Mouse (Mus musculus) midbrain, embryonic 12.5 days (tissue): Measurements from ENCODE around the gene Cables2. TPM values are rescaled to one million over a fixed set of nuclear protein-coding genes. Genes with fewer than 3 reads are reported as not detected.

Experiments used
- ATAC-seq: fragments of 200-750 bp; cut with Nextera tagmentation; 2 replicates; pipeline ENCODE4 v1.8.0; 2017; ENCODE audit warnings: low read depth, moderate TSS enrichment, moderate library complexity; ENCODE audit not compliant: low FRiP score
- H3K27ac ChIP-seq: fragments of 300-500 bp; sonication (generic); replicated peaks from 2 replicates; pipeline ENCODE4 v1.5.1; 2016; ENCODE audit warnings: mild to moderate bottlenecking
- H3K27me3 ChIP-seq: fragments of 300-500 bp; sonication (generic); 2 replicates; pipeline ENCODE4 v1.6.1; 2016; ENCODE audit warnings: mild to moderate bottlenecking
- H3K36me3 ChIP-seq: fragments of 300-500 bp; sonication (generic); 2 replicates; pipeline ENCODE4 v1.6.1; 2016
- H3K4me1 ChIP-seq: fragments of 300-500 bp; sonication (generic); 2 replicates; pipeline ENCODE4 v1.6.1; 2016
- H3K4me2 ChIP-seq: fragments of 300-500 bp; sonication (generic); replicated peaks from 2 replicates; pipeline ENCODE4 v1.6.1; 2016; ENCODE audit warnings: mild to moderate bottlenecking, moderate library complexity
- H3K4me3 ChIP-seq: fragments of 300-500 bp; sonication (generic); 2 replicates; pipeline ENCODE4 v1.5.1; 2016; ENCODE audit warnings: mild to moderate bottlenecking
- H3K9ac ChIP-seq: fragments of 300-500 bp; sonication (generic); replicated peaks from 2 replicates; pipeline ENCODE4 v1.6.1; 2016; ENCODE audit warnings: mild to moderate bottlenecking, moderate library complexity
- H3K9me3 ChIP-seq: fragments of 300-500 bp; sonication (generic); 2 replicates; pipeline ENCODE4 v1.6.1; 2016; ENCODE audit warnings: mild to moderate bottlenecking
- WGBS: fragments of 180-500 bp; shearing (Covaris S2); methylation state at CpG from one replicate; pipeline ENCODE4 v1.1.7; 2016; 5-methylcytosine and 5-hydroxymethylcytosine counted together
- polyA plus RNA-seq: library from polyadenylated mRNA; unstranded; fragments of >200 nt; fragmentation: Nextera tagmentation; extraction: Ambion mirVana; gene quantifications from 2 replicates; pipeline ENCODE4 v1.2.1, GENCODE M21; 2016

Gene Cables2
- polyA plus RNA-seq: 22.3 and 26.5 TPM in 2 replicates

DNA sequence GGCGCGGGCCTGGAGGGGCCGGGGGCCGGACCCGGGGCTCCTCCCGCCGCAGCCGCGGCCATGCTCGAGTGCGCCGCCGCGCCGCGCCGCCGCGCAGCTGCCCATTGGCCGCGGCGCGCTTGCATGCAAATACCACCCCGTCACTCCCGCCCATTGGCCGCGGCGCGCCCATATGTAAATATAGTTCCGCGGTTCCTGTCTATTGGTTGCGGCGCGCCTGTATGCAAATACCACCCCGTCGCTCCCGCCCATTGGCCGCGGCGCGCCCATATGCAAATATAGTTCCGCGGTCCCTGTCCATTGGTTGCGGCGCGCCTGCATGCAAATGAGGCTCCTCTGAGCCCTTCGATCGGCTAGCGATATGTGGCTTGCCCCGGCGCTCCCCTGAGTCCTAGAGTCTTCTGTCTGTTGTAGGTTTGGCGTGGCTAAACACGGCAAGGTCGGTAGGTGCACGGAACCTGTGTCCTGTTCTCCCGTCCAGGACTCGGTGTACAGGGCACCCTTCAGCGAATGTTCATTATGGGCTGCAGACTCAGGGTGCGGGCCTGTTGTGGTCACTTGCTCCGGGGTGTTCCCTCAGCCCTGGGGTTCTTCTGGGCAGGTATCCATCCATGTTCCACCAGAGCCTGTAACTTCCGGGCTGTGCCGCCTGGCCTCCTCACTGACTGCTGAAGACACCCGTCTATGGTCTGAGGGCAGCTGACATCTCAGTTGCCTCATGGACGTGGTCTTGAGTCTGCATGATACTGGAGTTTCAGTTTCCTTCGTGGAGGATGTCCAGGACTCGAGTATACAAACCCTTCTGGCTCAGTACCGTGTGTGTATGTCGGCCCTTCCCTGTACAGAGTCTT, at the start of gene Cables2:
Gene Cables2 (minus strand): TSS at position 103 of the 851 bp plus-strand sequence.
- Histone ChIP-seq H3K4me1 (peaks cover 41% of the 10 kb centered on the region), H3K4me2 (peak within 1 kb of the TSS; percentile 98), H3K9ac (peak within 1 kb of the TSS; percentile 93), H3K27me3 (peaks cover 28% of the 10 kb centered on the region), H3K36me3 (peaks cover 17% of the 10 kb centered on the region), H3K4me3 (peak within 1 kb of the TSS; percentile 79), H3K27ac (peak within 1 kb of the TSS; percentile 66; the same call in 1 of the 2 replicates), H3K9me3 (no peaks in the 10 kb centered on the region)
- WGBS: 9% methylated on average over 59 of the region's 68 CpGs
- ATAC-seq: peak; percentile 96

DNA sequence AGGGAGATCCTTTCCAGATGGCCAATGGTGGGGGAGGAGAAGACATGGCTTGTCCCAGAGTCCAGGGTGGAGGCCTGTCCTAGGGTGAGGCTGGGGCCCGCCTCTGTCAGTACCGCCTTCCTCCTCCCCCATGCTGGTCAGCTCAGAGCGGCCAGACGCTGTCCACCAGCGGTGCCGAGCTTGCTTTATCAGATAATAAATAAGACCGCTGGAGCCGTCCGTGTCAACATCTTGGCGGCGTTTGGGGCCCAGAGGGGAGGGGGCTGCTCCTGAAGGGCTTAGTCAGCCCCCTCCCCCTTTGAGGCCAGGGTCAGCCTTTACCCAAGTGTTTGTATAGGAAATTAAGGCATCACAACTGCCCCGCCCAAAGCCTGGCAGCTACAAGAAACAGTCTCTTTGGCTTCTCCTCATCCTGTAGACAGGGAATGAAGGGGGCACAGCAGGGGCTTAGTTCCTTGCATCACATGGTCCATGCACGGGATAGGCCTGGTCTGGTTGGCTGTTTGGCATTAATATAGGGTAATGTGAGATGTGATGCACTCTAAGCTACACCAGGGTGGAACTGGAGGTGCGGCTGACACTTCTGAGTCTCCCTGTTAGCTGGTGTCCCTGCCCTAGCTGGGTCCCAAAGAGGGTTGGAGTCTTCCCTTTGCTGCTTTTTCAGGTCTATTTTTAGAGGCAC, 49.5 kb upstream of the Cables2 start:
- H3K9ac ChIP-seq: no peak overlapping the region
- no peak overlapping the region for H3K4me3 ChIP-seq
- WGBS: 25% methylated on average over 14 of the region's 14 CpGs
- no peaks in the 10 kb centered on the region for H3K36me3 ChIP-seq
- ATAC-seq: no peak
- H3K9me3 ChIP-seq: no peaks in the 10 kb centered on the region
- H3K4me2 ChIP-seq: peak overlapping the region; percentile 25; the same call in 1 of the 2 replicates
- H3K4me1 ChIP-seq: peaks cover 6% of the 10 kb centered on the region; the same call in 1 of the 2 replicates
- no peak overlapping the region for H3K27ac ChIP-seq
- peaks cover 30% of the 10 kb centered on the region; the same call in 1 of the 2 replicates for H3K27me3 ChIP-seq

GRCm38 (mm10) chr2:180320216-180320615, 46.9 kb upstream of the Cables2 start:
- H3K4me3 ChIP-seq: no peak overlapping the region
- H3K27ac ChIP-seq: no peak overlapping the region
- H3K4me2 ChIP-seq: no peak overlapping the region
- peaks cover 6% of the 10 kb centered on the region; the same call in 1 of the 2 replicates for H3K4me1 ChIP-seq
- H3K36me3 ChIP-seq: no peaks in the 10 kb centered on the region
- H3K27me3 ChIP-seq: peaks cover 19% of the 10 kb centered on the region; the same call in 1 of the 2 replicates
- ATAC-seq: no peak
- H3K9ac ChIP-seq: no peak overlapping the region
- H3K9me3 ChIP-seq: no peaks in the 10 kb centered on the region
- WGBS: 63% methylated on average over 4 of the region's 4 CpGs

- Histone ChIP-seq H3K4me2 (no peak overlapping the region), H3K27me3 (peaks cover 9% of the 10 kb centered on the region; the same call in 1 of the 2 replicates), H3K4me1 (peaks cover 2% of the 10 kb centered on the region; the same call in 1 of the 2 replicates), H3K27ac (no peak overlapping the region), H3K4me3 (no peak overlapping the region), H3K9ac (no peak overlapping the region), H3K9me3 (no peaks in the 10 kb centered on the region), H3K36me3 (no peaks in the 10 kb centered on the region)
- no peak for ATAC-seq
- WGBS: 90% methylated on average over 7 of the region's 7 CpGs
These were observed 44.3 kb upstream of the Cables2 start for GRCm38 (mm10) chr2:180317591-180317990.

- Histone ChIP-seq H3K27ac (no peak overlapping the region), H3K9me3 (no peaks in the 10 kb centered on the region), H3K27me3 (peaks cover 12% of the 10 kb centered on the region; the same call in 1 of the 2 replicates), H3K36me3 (no peaks in the 10 kb centered on the region), H3K4me1 (no peaks in the 10 kb centered on the region), H3K9ac (no peak overlapping the region), H3K4me2 (no peak overlapping the region), H3K4me3 (no peak overlapping the region)
- 87% methylated on average over 2 of the region's 2 CpGs for WGBS
- no peak for ATAC-seq
These were observed 41.0 kb upstream of the Cables2 start for GRCm38 (mm10) chr2:180314292-180314691.

GRCm38 (mm10) chr2:180311147-180311546, 37.9 kb upstream of the Cables2 start:
- WGBS: 88% methylated on average over 4 of the region's 4 CpGs
- H3K9me3 ChIP-seq: no peaks in the 10 kb centered on the region
- H3K27me3 ChIP-seq: 0 out of 2 replicates have a peak, but pooled peaks cover 4% of the 10 kb centered on the region

DNA sequence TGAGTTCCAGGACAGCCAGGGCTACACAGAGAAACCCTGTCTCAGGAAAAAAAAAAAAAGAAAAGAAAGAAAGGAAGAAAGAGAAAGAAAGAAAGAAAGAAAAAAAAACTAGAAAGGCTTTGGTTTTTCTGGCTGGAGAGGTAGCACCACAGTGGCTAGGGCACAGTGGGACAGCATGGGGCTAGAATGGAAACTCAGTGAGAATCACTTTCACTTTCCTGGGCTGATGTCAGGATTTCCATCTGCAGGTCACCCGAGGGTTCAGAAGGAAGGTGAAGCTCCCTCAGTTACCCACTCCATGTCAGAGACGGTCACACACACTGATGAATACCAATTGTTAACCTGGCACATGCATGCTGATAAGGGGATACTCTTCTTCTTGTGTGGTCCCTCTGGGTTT, 34.4 kb upstream of the Cables2 start:
- Histone ChIP-seq H3K4me1 (no peaks in the 10 kb centered on the region), H3K27me3 (0 out of 2 replicates have a peak, but pooled peaks cover 4% of the 10 kb centered on the region), H3K27ac (no peak overlapping the region), H3K36me3 (no peaks in the 10 kb centered on the region), H3K4me3 (no peak overlapping the region), H3K4me2 (no peak overlapping the region), H3K9me3 (no peaks in the 10 kb centered on the region), H3K9ac (no peak overlapping the region)
- no peak for ATAC-seq
- WGBS: 76% methylated on average over 2 of the region's 2 CpGs

More at GRCm38 (mm10) chr2:180311147-180311546, 37.9 kb upstream of the Cables2 start:
- no peak overlapping the region for H3K9ac ChIP-seq
- no peak overlapping the region for H3K27ac ChIP-seq
- no peak for ATAC-seq
- H3K4me2 ChIP-seq: no peak overlapping the region
- no peaks in the 10 kb centered on the region for H3K36me3 ChIP-seq
- no peaks in the 10 kb centered on the region for H3K4me1 ChIP-seq
- H3K4me3 ChIP-seq: no peak overlapping the region

DNA sequence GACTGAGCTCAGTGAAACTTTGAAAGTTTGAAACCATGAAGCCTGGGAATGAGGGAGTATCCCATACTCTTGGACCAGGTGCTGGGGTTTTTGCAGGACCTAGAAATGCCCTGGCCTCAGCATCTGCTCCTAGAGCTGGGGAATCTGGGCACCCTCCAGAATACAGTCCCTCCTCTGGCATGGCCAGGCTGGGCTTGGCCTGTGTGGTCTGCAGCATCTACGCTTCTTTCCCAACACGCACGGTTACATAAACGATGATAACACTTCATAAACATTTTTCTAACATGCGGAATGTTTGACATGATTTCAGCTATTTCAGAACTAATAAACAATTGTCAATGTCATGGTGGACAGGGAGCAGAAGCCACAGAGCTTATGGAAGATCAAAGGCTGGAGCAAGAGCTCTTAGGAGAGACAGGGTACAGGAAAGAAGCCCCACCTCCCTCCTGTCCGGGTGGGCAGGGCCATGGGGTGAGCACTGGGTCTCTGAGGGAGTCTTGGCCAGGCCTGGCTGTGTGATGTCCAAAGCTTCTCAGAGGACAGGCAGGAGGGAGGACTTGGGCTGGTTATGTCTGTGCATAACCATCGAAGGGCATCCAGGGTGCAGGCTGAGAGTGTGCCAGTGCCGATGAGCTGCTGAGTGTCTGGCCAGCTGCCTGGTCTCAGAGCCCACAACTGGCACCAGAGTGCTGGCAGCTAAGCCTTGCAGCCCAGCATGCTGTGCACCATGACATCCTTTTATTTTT, 33.3 kb upstream of the Cables2 start:
- H3K9me3 ChIP-seq: no peaks in the 10 kb centered on the region
- H3K4me1 ChIP-seq: no peaks in the 10 kb centered on the region
- no peak overlapping the region for H3K4me3 ChIP-seq
- no peak overlapping the region for H3K9ac ChIP-seq
- no peaks in the 10 kb centered on the region for H3K36me3 ChIP-seq
- H3K27me3 ChIP-seq: 0 out of 2 replicates have a peak, but pooled peaks cover 4% of the 10 kb centered on the region
- no peak overlapping the region for H3K4me2 ChIP-seq
- ATAC-seq: no peak
- whole genome bisulfite sequencing: 87% methylated on average over 8 of the region's 8 CpGs
- H3K27ac ChIP-seq: no peak overlapping the region

- Histone ChIP-seq H3K9ac (no peak overlapping the region), H3K4me2 (no peak overlapping the region), H3K36me3 (no peaks in the 10 kb centered on the region), H3K27ac (no peak overlapping the region), H3K9me3 (no peaks in the 10 kb centered on the region), H3K4me3 (no peak overlapping the region), H3K27me3 (0 out of 2 replicates have a peak, but pooled peaks cover 4% of the 10 kb centered on the region), H3K4me1 (no peaks in the 10 kb centered on the region)
- no peak for ATAC-seq
- 67% methylated on average over 2 of the region's 2 CpGs for WGBS
These were observed 32.7 kb upstream of the Cables2 start for GRCm38 (mm10) chr2:180306009-180306408.

- H3K27me3 ChIP-seq: 0 out of 2 replicates have a peak, but pooled peaks cover 4% of the 10 kb centered on the region
- H3K9ac ChIP-seq: no peak overlapping the region
- no peaks in the 10 kb centered on the region for H3K4me1 ChIP-seq
- no peak overlapping the region for H3K27ac ChIP-seq
- no peak for ATAC-seq
- no peak overlapping the region for H3K4me3 ChIP-seq
- no peak overlapping the region for H3K4me2 ChIP-seq
- H3K9me3 ChIP-seq: no peaks in the 10 kb centered on the region
- H3K36me3 ChIP-seq: no peaks in the 10 kb centered on the region
- WGBS: 91% methylated on average over 3 of the region's 3 CpGs
These were observed 32.2 kb upstream of the Cables2 start for GRCm38 (mm10) chr2:180305490-180305889.

DNA sequence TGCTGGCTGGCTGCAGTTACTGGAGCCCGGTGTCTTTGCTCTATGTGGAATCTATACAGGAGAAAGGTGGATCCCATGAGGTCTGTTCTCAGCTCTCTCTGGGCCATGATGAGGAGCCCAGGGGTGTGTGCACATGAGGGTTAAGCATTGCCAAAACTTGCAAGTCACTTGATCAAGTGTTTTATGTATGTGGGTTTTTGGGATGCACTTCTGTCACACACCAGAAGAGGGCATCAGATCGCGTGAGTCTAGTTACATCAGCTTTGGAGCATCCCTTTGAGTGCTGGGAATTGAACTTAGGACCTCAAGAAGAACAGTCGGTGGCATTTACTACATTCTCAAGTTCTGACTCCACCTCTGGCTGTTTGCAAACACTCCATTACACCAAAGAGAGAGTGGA, 31.3 kb upstream of the Cables2 start:
- Histone ChIP-seq H3K4me2 (no peak overlapping the region), H3K27ac (no peak overlapping the region), H3K27me3 (0 out of 2 replicates have a peak, but pooled peaks cover 6% of the 10 kb centered on the region), H3K9me3 (no peaks in the 10 kb centered on the region), H3K9ac (no peak overlapping the region), H3K36me3 (no peaks in the 10 kb centered on the region), H3K4me1 (no peaks in the 10 kb centered on the region), H3K4me3 (no peak overlapping the region)
- ATAC-seq: no peak
- 57% methylated on average over 4 of the region's 4 CpGs for whole genome bisulfite sequencing
